Mouse (Mus musculus) hindbrain, embryonic 14.5 days (tissue): ENCODE data around the gene Pigh. TPM values are rescaled to one million over a fixed set of nuclear protein-coding genes. Genes with fewer than 3 reads are reported as not detected.

ENCODE experiments used
- ATAC-seq: fragments of 200-750 bp; cut with Nextera tagmentation; 2 replicates; pipeline ENCODE4 v1.8.0; 2017; ENCODE audit warnings: moderate number of reproducible peaks, mild to moderate bottlenecking, moderate TSS enrichment, moderate library complexity; ENCODE audit not compliant: low FRiP score
- DNase-seq: peaks from one replicate; pipeline ENCODE4 v3.0.0-alpha.2; 2015; ENCODE audit warnings: low spot score
- H3K27ac ChIP-seq: fragments of 300-500 bp; sonication (generic); 2 replicates; pipeline ENCODE4 v1.5.1; 2014; ENCODE audit warnings: mild to moderate bottlenecking, moderate library complexity
- H3K27me3 ChIP-seq: fragments of 300-500 bp; sonication (generic); 2 replicates; pipeline ENCODE4 v1.6.1; 2014; ENCODE audit warnings: mild to moderate bottlenecking, low read length, mixed read lengths; ENCODE audit not compliant: control insufficient read depth, insufficient read depth
- H3K36me3 ChIP-seq: fragments of 300-500 bp; sonication (generic); replicated peaks from 2 replicates; pipeline ENCODE4 v1.6.1; 2014; ENCODE audit not compliant: control insufficient read depth, insufficient read depth
- H3K4me1 ChIP-seq: fragments of 300-500 bp; sonication (generic); replicated peaks from 2 replicates; pipeline ENCODE4 v1.6.1; 2014; ENCODE audit warnings: antibody characterized with exemption, low read length, mixed read lengths; ENCODE audit not compliant: control insufficient read depth, insufficient read depth
- H3K4me2 ChIP-seq: fragments of 300-500 bp; sonication (generic); replicated peaks from 2 replicates; pipeline ENCODE4 v1.6.1; 2014; ENCODE audit warnings: mild to moderate bottlenecking, moderate library complexity
- H3K4me3 ChIP-seq: fragments of 300-500 bp; sonication (generic); replicated peaks from 2 replicates; pipeline ENCODE4 v1.5.1; 2014; ENCODE audit warnings: mild to moderate bottlenecking, low read length
- H3K9ac ChIP-seq: fragments of 300-500 bp; sonication (generic); 2 replicates; pipeline ENCODE4 v1.6.1; 2014
- H3K9me3 ChIP-seq: fragments of 300-500 bp; sonication (generic); 2 replicates; pipeline ENCODE4 v1.6.1; 2016; ENCODE audit warnings: low read length; ENCODE audit not compliant: control insufficient read depth
- WGBS: fragments of 180-500 bp; shearing (Covaris S2); extraction: QIAGEN DNeasy Blood & Tissue Kit; methylation state at CpG from one replicate; pipeline ENCODE4 v1.1.7; 2014; 5-methylcytosine and 5-hydroxymethylcytosine counted together
- polyA plus RNA-seq: library from polyadenylated mRNA; unstranded; fragments of >200 nt; fragmentation: Nextera tagmentation; extraction: Ambion mirVana; gene quantifications from 2 replicates; pipeline ENCODE4 v1.2.1, GENCODE M21; 2014

The Pigh gene
- polyA plus RNA-seq, result 16.4 and 17.2 TPM in 2 replicates

DNA sequence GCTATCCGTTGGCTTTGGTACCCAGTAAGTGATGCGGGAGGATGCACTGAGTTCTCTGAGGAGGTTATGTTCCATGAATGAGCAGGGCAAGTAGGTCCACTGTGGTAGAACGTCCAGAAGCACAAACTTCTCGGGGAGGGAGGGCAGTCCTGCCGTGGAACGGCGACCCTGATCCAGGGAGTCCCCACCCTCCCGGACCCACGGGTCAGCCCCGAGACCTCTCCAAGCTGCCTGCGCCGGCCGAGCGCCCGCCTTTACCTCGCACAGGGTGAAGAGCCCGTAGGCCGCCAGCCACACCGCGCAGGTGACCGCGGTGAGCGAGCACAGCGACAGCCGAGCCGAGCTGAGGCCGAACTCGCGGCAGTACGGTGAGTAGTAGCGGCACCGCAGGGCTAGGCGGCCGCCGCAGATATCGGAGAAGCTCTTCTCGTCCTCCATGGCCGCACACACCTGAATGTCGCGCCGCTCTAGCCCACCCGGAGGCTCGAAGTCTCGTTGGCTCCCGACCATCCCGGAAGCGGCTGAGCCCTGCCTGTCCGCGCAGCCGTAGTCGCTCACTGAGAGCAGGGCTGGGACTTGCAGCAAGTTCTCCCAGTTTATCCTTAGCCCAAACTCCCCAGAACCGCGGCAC, at the start of gene Pigh:
Pigh (minus strand) TSS at position 470 of the 631 bp plus-strand sequence.
- Histone ChIP-seq H3K36me3 (0 out of 2 replicates have a peak, but pooled peaks cover 5% of the 10 kb centered on the region), H3K4me3 (peak within 1 kb of the TSS; percentile 99), H3K9me3 (no peaks in the 10 kb centered on the region), H3K27ac (peak within 1 kb of the TSS; percentile 67; the same call in 1 of the 2 replicates), H3K9ac (peak within 1 kb of the TSS; percentile 92), H3K27me3 (no peaks in the 10 kb centered on the region), H3K4me2 (peak within 1 kb of the TSS; percentile 58), H3K4me1 (peaks cover 6% of the 10 kb centered on the region)
- DNase-seq (peak; percentile 90), ATAC-seq (peak; percentile 98)
- under 1% methylated on average over 53 of the region's 53 CpGs for WGBS

DNA sequence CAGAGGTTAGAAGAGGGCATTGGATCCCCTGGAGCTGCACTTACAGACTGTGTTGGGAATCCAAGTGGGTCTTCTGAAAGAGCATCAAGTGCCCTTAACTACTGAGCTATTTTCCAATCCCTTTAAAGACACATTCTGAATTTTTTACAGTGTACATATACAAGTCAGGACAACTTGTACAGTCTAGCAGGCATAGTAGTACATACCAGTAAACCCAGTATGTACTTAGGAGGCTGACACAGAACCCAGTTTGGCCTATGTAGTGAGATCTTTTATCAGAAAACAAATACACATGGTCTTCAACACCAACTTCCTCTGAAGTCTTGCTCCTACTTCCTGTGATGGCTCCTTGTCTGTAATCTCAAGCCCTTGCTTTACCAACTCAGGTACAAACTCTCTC, 49.5 kb upstream of the Pigh start:
- H3K9ac ChIP-seq, result no peak overlapping the region
- H3K4me1 ChIP-seq, result no peaks in the 10 kb centered on the region
- no peak overlapping the region for H3K4me3 ChIP-seq
- DNase-seq (no peak), ATAC-seq (no peak)
- no peaks in the 10 kb centered on the region for H3K27me3 ChIP-seq
- H3K4me2 ChIP-seq, result no peak overlapping the region
- no peak overlapping the region for H3K27ac ChIP-seq
- no peaks in the 10 kb centered on the region; the same call in 1 of the 2 replicates for H3K36me3 ChIP-seq
- H3K9me3 ChIP-seq, result no peaks in the 10 kb centered on the region

DNA sequence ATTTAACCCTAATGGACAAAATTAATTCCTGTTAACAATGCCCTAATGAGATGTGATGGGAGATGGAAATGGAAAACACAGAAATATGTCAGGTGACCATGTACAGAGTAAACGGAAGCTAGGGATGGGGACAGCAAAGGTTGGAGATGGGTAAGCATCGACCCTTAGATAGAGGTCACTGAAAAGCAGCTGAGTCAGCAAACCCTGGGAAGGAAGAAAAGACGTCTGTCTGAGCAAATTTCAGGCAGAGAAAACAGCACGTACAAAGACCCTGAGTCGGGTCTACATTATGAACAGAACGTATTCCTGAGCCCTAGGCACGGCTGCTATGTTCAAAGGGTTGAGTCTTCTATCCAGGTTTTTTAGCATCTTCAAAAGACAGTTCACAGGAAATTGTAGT, 47.5 kb upstream of the Pigh start:
- Histone ChIP-seq H3K27me3 (peaks cover 16% of the 10 kb centered on the region), H3K4me3 (no peak overlapping the region), H3K4me1 (peaks cover 6% of the 10 kb centered on the region; the same call in 1 of the 2 replicates), H3K9ac (no peak overlapping the region), H3K36me3 (no peaks in the 10 kb centered on the region; the same call in 1 of the 2 replicates), H3K4me2 (no peak overlapping the region), H3K9me3 (no peaks in the 10 kb centered on the region), H3K27ac (no peak overlapping the region)
- no peak for DNase-seq
- ATAC-seq, result no peak
- 69% methylated on average over 7 of the region's 7 CpGs for WGBS

DNA sequence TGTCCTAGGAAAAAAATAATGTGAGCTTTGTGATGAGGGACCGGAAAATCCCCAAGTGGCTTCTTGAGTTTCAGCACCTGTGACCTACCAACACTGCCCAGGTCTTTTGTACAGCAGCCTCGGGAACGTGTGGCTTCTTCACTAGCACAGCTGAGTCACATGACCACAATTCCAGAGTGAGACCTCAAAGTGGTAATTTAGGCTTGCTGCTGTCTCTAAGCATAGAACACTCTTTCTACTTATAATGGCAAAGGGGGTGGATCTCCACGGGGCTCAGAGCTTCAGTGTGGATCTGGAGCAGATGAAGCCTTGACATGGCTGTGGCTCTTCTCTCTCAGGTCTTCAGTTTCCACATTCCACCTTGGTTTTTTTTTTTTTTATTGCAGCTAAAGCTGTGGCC, 45.7 kb upstream of the Pigh start:
- H3K9me3 ChIP-seq, result no peaks in the 10 kb centered on the region
- WGBS, result 52% methylated on average over 4 of the region's 4 CpGs
- DNase-seq (no peak), ATAC-seq (no peak)
- H3K4me3 ChIP-seq, result no peak overlapping the region
- H3K4me1 ChIP-seq, result peaks cover 10% of the 10 kb centered on the region; the same call in 1 of the 2 replicates
- H3K36me3 ChIP-seq, result no peaks in the 10 kb centered on the region; the same call in 1 of the 2 replicates
- H3K27me3 ChIP-seq, result peaks cover 34% of the 10 kb centered on the region
- no peak overlapping the region for H3K27ac ChIP-seq
- H3K4me2 ChIP-seq, result no peak overlapping the region
- no peak overlapping the region for H3K9ac ChIP-seq

DNA sequence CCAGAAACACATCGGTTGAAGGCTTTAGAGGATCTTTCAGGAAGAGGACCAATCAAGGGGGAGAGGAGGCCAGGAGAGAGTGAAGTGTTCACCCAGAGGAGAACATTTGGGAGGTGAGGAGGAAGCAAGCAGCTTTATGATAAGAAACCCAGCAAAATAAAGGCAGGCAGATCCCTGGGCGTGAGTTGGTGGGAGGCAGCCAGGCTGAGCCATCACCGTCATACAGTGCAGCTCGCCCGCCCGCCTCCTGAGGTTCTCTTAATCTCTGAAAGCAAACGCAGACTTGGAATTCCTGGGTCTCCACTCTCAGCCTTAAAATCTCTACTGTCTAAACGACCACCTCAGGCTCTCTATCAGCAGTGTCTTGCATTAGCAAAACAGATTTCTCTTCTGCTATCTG, 45.2 kb upstream of the Pigh start:
- ATAC-seq, result no peak

DNA sequence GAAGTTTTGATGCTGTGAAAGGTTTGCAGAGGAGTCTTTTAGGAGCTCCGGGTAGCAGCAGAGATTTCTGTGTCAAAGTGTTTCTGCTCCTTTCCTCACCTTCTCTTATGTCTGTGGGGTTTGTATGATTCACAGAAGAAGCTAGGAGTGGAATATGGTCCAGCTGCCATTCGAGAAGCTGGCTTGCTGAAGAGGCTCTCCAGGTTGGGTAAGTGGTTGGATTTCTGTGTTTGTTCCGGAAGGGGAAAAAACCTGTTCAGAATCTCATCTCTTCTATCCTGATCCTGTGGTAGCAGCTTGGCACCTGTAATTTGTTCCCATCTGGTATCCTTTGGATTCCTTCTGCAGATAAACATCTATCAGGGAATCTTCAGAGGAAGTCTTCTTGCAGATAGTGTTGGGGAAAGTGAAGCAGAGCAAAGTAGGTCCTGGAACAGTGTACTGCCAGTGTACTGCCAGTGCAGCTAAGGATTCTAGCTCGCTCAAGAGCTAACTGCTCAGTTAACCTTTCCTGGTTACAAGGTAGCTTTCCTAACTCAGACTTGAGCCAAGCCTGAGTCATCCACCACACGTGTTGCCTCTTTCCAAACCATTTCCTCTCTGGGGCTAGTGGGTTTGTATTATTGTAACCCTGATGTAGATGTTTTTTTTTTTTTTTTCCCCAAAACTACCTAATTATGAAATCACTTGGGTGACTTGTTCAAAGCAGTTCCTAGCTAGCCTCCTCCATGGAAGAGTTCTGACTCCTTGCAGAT, 42.4 kb upstream of the Pigh start:
- Histone ChIP-seq H3K27ac (no peak overlapping the region), H3K9ac (peak overlapping the region; percentile 75), H3K27me3 (peaks cover 35% of the 10 kb centered on the region), H3K4me1 (peaks cover 10% of the 10 kb centered on the region; the same call in 1 of the 2 replicates), H3K9me3 (no peaks in the 10 kb centered on the region), H3K36me3 (no peaks in the 10 kb centered on the region; the same call in 1 of the 2 replicates), H3K4me3 (peak overlapping the region; percentile 63), H3K4me2 (peak overlapping the region; percentile 91)
- no peak for DNase-seq
- 26% methylated on average over 5 of the region's 5 CpGs for WGBS
- no peak for ATAC-seq

More for the DNA sequence above, 45.2 kb upstream of the Pigh start:
- WGBS, result 47% methylated on average over 8 of the region's 8 CpGs
- Histone ChIP-seq H3K4me3 (no peak overlapping the region), H3K36me3 (no peaks in the 10 kb centered on the region; the same call in 1 of the 2 replicates), H3K27me3 (peaks cover 35% of the 10 kb centered on the region), H3K9me3 (no peaks in the 10 kb centered on the region), H3K9ac (no peak overlapping the region), H3K4me1 (peaks cover 10% of the 10 kb centered on the region; the same call in 1 of the 2 replicates), H3K4me2 (no peak overlapping the region), H3K27ac (no peak overlapping the region)
- no peak for DNase-seq

DNA sequence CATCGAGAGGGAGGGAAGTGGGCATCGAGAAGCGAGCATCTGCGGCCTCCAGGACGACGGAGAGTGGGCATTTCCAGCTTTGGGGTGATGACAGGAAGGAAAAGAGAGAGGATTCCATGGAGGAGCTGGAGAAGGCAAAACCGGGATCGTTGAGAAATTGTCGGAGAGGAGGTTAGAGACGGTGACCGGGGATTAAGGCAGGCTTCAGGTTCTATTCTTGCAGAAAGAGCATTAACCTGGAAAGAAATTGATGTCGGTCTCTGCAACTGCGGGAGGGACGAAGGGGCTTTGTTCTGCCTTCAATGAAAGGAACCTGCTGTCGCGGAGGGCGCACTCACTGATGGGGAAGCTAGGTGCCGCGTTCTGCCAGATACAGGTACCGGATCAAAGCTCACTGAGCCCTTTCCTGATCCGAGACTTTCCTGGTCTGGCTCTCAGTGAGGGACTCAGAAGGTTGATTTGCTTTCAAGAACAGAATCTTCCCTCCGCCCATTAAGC, 41.8 kb upstream of the Pigh start:
- under 1% methylated on average over 22 of the region's 22 CpGs for WGBS
- Histone ChIP-seq H3K9ac (peak overlapping the region; percentile 75), H3K4me1 (peaks cover 10% of the 10 kb centered on the region; the same call in 1 of the 2 replicates), H3K4me3 (peak overlapping the region; percentile 63), H3K27ac (peak overlapping the region; percentile 51; the same call in 1 of the 2 replicates), H3K36me3 (no peaks in the 10 kb centered on the region), H3K4me2 (peak overlapping the region; percentile 91), H3K9me3 (no peaks in the 10 kb centered on the region), H3K27me3 (peaks cover 35% of the 10 kb centered on the region)
- DNase-seq (peak; percentile 43), ATAC-seq (peak; percentile 21; the same call in 1 of the 2 replicates)

DNA sequence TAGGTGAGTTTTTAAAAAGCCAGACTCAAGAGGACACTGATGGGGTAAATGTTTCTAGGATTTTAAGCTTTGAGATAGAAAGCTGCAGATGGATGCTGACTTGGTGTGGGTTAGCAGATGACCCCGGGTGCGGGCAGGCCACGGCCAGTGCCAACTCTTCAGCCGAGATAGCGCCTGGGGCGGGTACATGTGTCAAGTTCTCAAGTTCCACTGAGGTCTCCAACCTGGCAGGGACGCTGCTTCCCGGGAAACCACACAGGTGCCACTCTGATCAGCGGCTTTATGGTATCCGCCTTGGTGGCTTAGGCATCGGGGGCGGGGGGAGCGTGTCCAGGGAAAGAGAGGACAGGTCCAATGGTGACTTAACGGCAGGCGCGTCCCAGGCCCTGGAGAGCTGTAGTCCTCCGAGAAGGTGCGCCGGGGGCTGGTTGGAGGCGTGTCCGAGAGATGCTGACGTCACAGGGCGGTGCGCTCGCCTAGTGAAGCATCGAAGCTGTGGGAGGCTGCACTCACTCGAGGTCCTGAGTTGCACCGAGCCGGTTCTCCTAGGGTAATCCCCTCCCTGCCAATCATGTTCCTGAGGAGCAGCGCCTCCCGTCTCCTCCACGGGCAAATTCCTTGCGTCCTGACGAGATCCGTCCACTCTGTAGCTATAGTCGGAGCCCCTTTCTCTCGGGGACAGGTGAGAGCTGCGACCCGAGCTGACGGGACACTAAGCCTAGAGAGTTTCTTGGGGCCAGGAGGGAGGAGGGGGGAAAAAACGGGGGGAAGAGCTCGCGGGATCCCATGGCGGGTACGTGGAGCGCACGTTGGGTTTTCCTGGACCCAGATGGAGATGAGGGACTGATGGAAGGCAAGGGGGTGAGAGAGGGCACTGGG, 41.1 kb upstream of the Pigh start, which contains the start of gene Arg2:
Arg2 (plus strand) TSS at position 479 of the 879 bp plus-strand sequence.
- peaks cover 10% of the 10 kb centered on the region; the same call in 1 of the 2 replicates for H3K4me1 ChIP-seq
- H3K27me3 ChIP-seq, result peaks cover 35% of the 10 kb centered on the region
- H3K4me2 ChIP-seq, result peak within 1 kb of the TSS; percentile 91
- WGBS, result under 1% methylated on average over 47 of the region's 47 CpGs
- H3K27ac ChIP-seq, result peak within 1 kb of the TSS; percentile 51; the same call in 1 of the 2 replicates
- no peaks in the 10 kb centered on the region for H3K36me3 ChIP-seq
- H3K9ac ChIP-seq, result peak within 1 kb of the TSS; percentile 75
- DNase-seq (peak; percentile 82), ATAC-seq (peak; percentile 93)
- H3K4me3 ChIP-seq, result peak within 1 kb of the TSS; percentile 63
- no peaks in the 10 kb centered on the region for H3K9me3 ChIP-seq
